Mouse (Mus musculus) heart, embryonic 10.5 days (tissue): ENCODE measurements around the gene Lekr1. TPM values are rescaled to one million over a fixed set of nuclear protein-coding genes. Genes with fewer than 3 reads are reported as not detected.

Experiments
- DNase-seq: peaks from one replicate; pipeline ENCODE4 v3.0.0-alpha.2; 2017; ENCODE audit warnings: low spot score
- H3K27ac ChIP-seq: fragments of 300-500 bp; sonication (generic); 2 replicates; pipeline ENCODE4 v1.5.1; 2016; ENCODE audit warnings: mild to moderate bottlenecking
- H3K27me3 ChIP-seq: fragments of 300-500 bp; sonication (generic); 2 replicates; pipeline ENCODE4 v1.6.1; 2016; ENCODE audit warnings: mild to moderate bottlenecking; ENCODE audit not compliant: poor library complexity, insufficient read depth, severe bottlenecking
- H3K36me3 ChIP-seq: fragments of 300-500 bp; sonication (generic); 2 replicates; pipeline ENCODE4 v1.6.1; 2016; ENCODE audit warnings: mild to moderate bottlenecking, moderate library complexity
- H3K4me1 ChIP-seq: fragments of 300-500 bp; sonication (generic); 2 replicates; pipeline ENCODE4 v1.6.1; 2016; ENCODE audit warnings: mild to moderate bottlenecking
- H3K4me3 ChIP-seq: fragments of 300-500 bp; sonication (generic); 2 replicates; pipeline ENCODE4 v1.5.1; 2016; ENCODE audit warnings: mild to moderate bottlenecking, moderate library complexity
- H3K9me3 ChIP-seq: fragments of 300-500 bp; sonication (generic); 2 replicates; pipeline ENCODE4 v1.6.1; 2016; ENCODE audit warnings: mild to moderate bottlenecking, moderate library complexity
- WGBS: fragments of 180-500 bp; shearing (Covaris S2); methylation state at CpG from one replicate; pipeline ENCODE4 v1.1.7; 2016; 5-methylcytosine and 5-hydroxymethylcytosine counted together
- polyA plus RNA-seq: library from polyadenylated mRNA; unstranded; fragments of >200 nt; fragmentation: Nextera tagmentation; extraction: Ambion mirVana; gene quantifications from 2 replicates; pipeline ENCODE4 v1.2.1, GENCODE M21; 2016

Gene Lekr1
- polyA plus RNA-seq, 1 experiment from 2014 or later: 5.3 TPM

- H3K4me3 ChIP-seq: no peak overlapping the region
- no peak overlapping the region for H3K27ac ChIP-seq
- no peaks in the 10 kb centered on the region for H3K27me3 ChIP-seq
- H3K9me3 ChIP-seq: no peaks in the 10 kb centered on the region
- WGBS: 87% methylated on average over 5 of the region's 5 CpGs
- no peaks in the 10 kb centered on the region for H3K36me3 ChIP-seq
- H3K4me1 ChIP-seq: peaks cover 41% of the 10 kb centered on the region
- no peak for DNase-seq
Observed at GRCm38 (mm10) chr3:65855521-65855920, 189.5 kb downstream of the Lekr1 start.

- DNase-seq: no peak
- Histone ChIP-seq H3K4me1 (peaks cover 65% of the 10 kb centered on the region), H3K9me3 (no peaks in the 10 kb centered on the region), H3K36me3 (no peaks in the 10 kb centered on the region), H3K27ac (peak overlapping the region; percentile 84), H3K27me3 (no peaks in the 10 kb centered on the region), H3K4me3 (no peak overlapping the region; the same call in 1 of the 2 replicates)
- 52% methylated on average over 11 of the region's 11 CpGs for WGBS
Observed at GRCm38 (mm10) chr3:65858118-65858517, 192.1 kb downstream of the Lekr1 start.

- no peaks in the 10 kb centered on the region for H3K36me3 ChIP-seq
- DNase-seq: peak; percentile 86
- WGBS: 15% methylated on average over 13 of the region's 13 CpGs
Observed at GRCm38 (mm10) chr3:65858741-65859348, 192.8 kb downstream of the Lekr1 start.

GRCm38 (mm10) chr3:65859750-65860149 lies 193.7 kb downstream of the Lekr1 start:
- Histone ChIP-seq H3K9me3 (no peaks in the 10 kb centered on the region), H3K27me3 (no peaks in the 10 kb centered on the region), H3K36me3 (no peaks in the 10 kb centered on the region), H3K4me3 (no peak overlapping the region), H3K27ac (peak overlapping the region; percentile 22; the same call in 1 of the 2 replicates), H3K4me1 (peaks cover 72% of the 10 kb centered on the region)
- DNase-seq: no peak
- 74% methylated on average over 6 of the region's 6 CpGs for WGBS

More at GRCm38 (mm10) chr3:65858741-65859348, 192.8 kb downstream of the Lekr1 start:
- Histone ChIP-seq H3K4me1 (peaks cover 72% of the 10 kb centered on the region), H3K27me3 (no peaks in the 10 kb centered on the region), H3K4me3 (peak overlapping the region; percentile 40), H3K27ac (peak overlapping the region; percentile 84), H3K9me3 (no peaks in the 10 kb centered on the region)

- 42% methylated on average over 4 of the region's 4 CpGs for whole genome bisulfite sequencing
- no peaks in the 10 kb centered on the region for H3K9me3 ChIP-seq
- H3K27me3 ChIP-seq: no peaks in the 10 kb centered on the region
- H3K36me3 ChIP-seq: 0 out of 2 replicates have a peak, but pooled peaks cover 4% of the 10 kb centered on the region
- H3K4me3 ChIP-seq: no peak overlapping the region
- H3K27ac ChIP-seq: peak overlapping the region; percentile 83
- no peak for DNase-seq
- H3K4me1 ChIP-seq: peaks cover 75% of the 10 kb centered on the region
Observed at GRCm38 (mm10) chr3:65860903-65861302, 194.9 kb downstream of the Lekr1 start.

- 9% methylated on average over 6 of the region's 6 CpGs for WGBS
- Histone ChIP-seq H3K4me3 (no peak overlapping the region), H3K27me3 (no peaks in the 10 kb centered on the region), H3K9me3 (no peaks in the 10 kb centered on the region), H3K27ac (peak overlapping the region; percentile 83), H3K36me3 (0 out of 2 replicates have a peak, but pooled peaks cover 4% of the 10 kb centered on the region), H3K4me1 (peaks cover 75% of the 10 kb centered on the region)
- no peak for DNase-seq
Observed at GRCm38 (mm10) chr3:65861471-65861881, 195.4 kb downstream of the Lekr1 start.

GRCm38 (mm10) chr3:65863297-65863696 lies 197.3 kb downstream of the Lekr1 start:
- 2% methylated on average over 11 of the region's 11 CpGs for WGBS
- Histone ChIP-seq H3K36me3 (0 out of 2 replicates have a peak, but pooled peaks cover 4% of the 10 kb centered on the region), H3K27me3 (no peaks in the 10 kb centered on the region), H3K9me3 (no peaks in the 10 kb centered on the region), H3K4me3 (peak overlapping the region; percentile 32; the same call in 1 of the 2 replicates), H3K4me1 (peaks cover 60% of the 10 kb centered on the region), H3K27ac (peak overlapping the region; percentile 26)
- DNase-seq: peak; percentile 91

- Histone ChIP-seq H3K4me3 (peak overlapping the region; percentile 32; the same call in 1 of the 2 replicates), H3K27ac (peak overlapping the region; percentile 26), H3K9me3 (no peaks in the 10 kb centered on the region), H3K27me3 (no peaks in the 10 kb centered on the region), H3K4me1 (peaks cover 54% of the 10 kb centered on the region), H3K36me3 (0 out of 2 replicates have a peak, but pooled peaks cover 4% of the 10 kb centered on the region)
- 49% methylated on average over 16 of the region's 16 CpGs for WGBS
- DNase-seq: no peak
Observed at GRCm38 (mm10) chr3:65863762-65864377, 197.8 kb downstream of the Lekr1 start.

GRCm38 (mm10) chr3:65868931-65869330 lies 202.9 kb downstream of the Lekr1 start:
- Histone ChIP-seq H3K4me3 (no peak overlapping the region), H3K27me3 (no peaks in the 10 kb centered on the region), H3K36me3 (0 out of 2 replicates have a peak, but pooled peaks cover 4% of the 10 kb centered on the region), H3K27ac (no peak overlapping the region), H3K9me3 (no peaks in the 10 kb centered on the region), H3K4me1 (peaks cover 43% of the 10 kb centered on the region)
- WGBS: 86% methylated on average over 8 of the region's 8 CpGs
- no peak for DNase-seq

- Histone ChIP-seq H3K36me3 (0 out of 2 replicates have a peak, but pooled peaks cover 4% of the 10 kb centered on the region), H3K4me3 (no peak overlapping the region), H3K27me3 (no peaks in the 10 kb centered on the region), H3K9me3 (no peaks in the 10 kb centered on the region), H3K4me1 (peaks cover 40% of the 10 kb centered on the region), H3K27ac (peak overlapping the region; percentile 47)
- 62% methylated on average over 6 of the region's 6 CpGs for WGBS
- DNase-seq: no peak
Observed at GRCm38 (mm10) chr3:65869724-65870123, 203.7 kb downstream of the Lekr1 start.

- peak; percentile 92 for DNase-seq
- H3K27ac ChIP-seq: peak overlapping the region; percentile 95
- peak overlapping the region; percentile 22; the same call in 1 of the 2 replicates for H3K4me3 ChIP-seq
- H3K4me1 ChIP-seq: peaks cover 37% of the 10 kb centered on the region
- no peaks in the 10 kb centered on the region for H3K9me3 ChIP-seq
- no peaks in the 10 kb centered on the region for H3K27me3 ChIP-seq
- H3K36me3 ChIP-seq: no peaks in the 10 kb centered on the region
- 3% methylated on average over 12 of the region's 12 CpGs for WGBS
Observed at GRCm38 (mm10) chr3:65871188-65871603, 205.2 kb downstream of the Lekr1 start.

- peak overlapping the region; percentile 95 for H3K27ac ChIP-seq
- H3K27me3 ChIP-seq: no peaks in the 10 kb centered on the region
- no peaks in the 10 kb centered on the region for H3K36me3 ChIP-seq
- no peak for DNase-seq
- H3K4me1 ChIP-seq: peaks cover 37% of the 10 kb centered on the region
- WGBS: 24% methylated on average over 10 of the region's 10 CpGs
- H3K9me3 ChIP-seq: no peaks in the 10 kb centered on the region
- H3K4me3 ChIP-seq: 0 out of 2 replicates have a peak overlapping the region, but pooled peaks have one; percentile 22
Observed at GRCm38 (mm10) chr3:65871609-65872272, 205.7 kb downstream of the Lekr1 start.
